Mouse (Mus musculus): ENCODE measurements around the gene Olfr635. TPM values are rescaled to one million over a fixed set of nuclear protein-coding genes. Genes with fewer than 3 reads are reported as not detected.
"Not testable (repeated sequence)": the region's sequence is repeated elsewhere in the genome, so short reads cannot be mapped to it uniquely, and the experiment has no call there.

The Olfr635 gene
- under 1 TPM; 0.05 to 0.07 TPM for total RNA-seq (2021)

GRCm38 (mm10) chr7:103970852-103971251, at the start of gene Olfr635:
Gene Olfr635, plus strand, starts transcription at chr7:103971152.
- no peak for DNase-seq (ENCODE audit: extremely low spot score in 1 of 2, low spot score in 1 of 2)

- DNase-seq (ENCODE audit: extremely low spot score in 1 of 2, low spot score in 1 of 2), result no peak
These were observed 42.4 kb upstream of the Olfr635 start, which contains the start of gene Olfr631 for GRCm38 (mm10) chr7:103928525-103928924. Gene Olfr631, plus strand, starts transcription at chr7:103928825.

GRCm38 (mm10) chr7:103934264-103934663, 36.7 kb upstream of the Olfr635 start, which contains the start of gene Olfr632:
Gene Olfr632, plus strand, starts transcription at chr7:103934347.
- no peak for DNase-seq (ENCODE audit: extremely low spot score in 1 of 2, low spot score in 1 of 2)

DNA sequence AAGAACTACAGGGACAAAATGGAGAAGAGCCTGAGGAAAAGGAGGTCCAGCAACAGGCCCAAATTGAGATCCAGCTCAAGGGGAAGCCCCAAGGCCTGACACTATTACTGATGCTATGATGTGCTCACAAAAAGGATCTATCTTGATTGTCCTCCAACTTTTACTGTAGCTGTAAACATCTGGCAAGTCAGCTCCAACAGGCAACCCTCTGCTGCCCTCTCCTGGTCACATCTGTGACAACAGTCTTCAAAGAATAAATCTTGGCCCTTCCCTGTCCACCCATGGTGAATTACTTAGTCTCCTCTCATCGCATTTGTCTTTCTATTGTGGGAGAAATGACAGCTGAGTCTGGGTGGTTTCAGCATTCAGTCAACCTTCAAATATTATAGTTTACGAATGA, 28.2 kb upstream of the Olfr635 start:
- peak in 1 of 2 experiments; percentile 27 for DNase-seq (ENCODE audit: extremely low spot score in 1 of 2, low spot score in 1 of 2)

DNA sequence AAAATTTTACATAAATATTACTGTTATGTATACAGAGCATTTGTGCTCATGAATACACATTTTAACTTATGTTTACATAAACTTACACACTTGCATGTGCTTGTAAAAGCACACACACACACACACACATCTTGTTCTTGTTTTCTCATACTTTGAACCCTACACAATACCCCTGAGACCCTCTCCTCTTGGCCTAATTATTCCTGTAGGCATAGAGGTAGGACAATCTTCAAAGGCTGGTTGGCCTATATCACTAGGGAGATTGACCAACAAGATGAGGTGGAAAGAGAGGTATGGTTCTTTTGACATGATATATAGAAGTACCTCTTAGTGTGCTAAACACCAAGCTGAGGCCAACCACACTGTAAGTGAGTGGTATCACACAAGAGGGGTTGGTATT, 26.8 kb upstream of the Olfr635 start, which contains the start of gene Olfr633:
Gene Olfr633 (plus strand): TSS at position 301 of the 400 bp plus-strand sequence.
- no peak for DNase-seq (ENCODE audit: extremely low spot score in 1 of 2, low spot score in 1 of 2)

- DNase-seq (ENCODE audit: extremely low spot score in 1 of 2, low spot score in 1 of 2), result not testable (repeated sequence)
These were observed 4.1 kb upstream of the Olfr635 start for GRCm38 (mm10) chr7:103966873-103967272.

GRCm38 (mm10) chr7:103971782-103972181, 830 bp downstream of the Olfr635 start:
- DNase-seq (ENCODE audit: extremely low spot score in 1 of 2, low spot score in 1 of 2), result no peak

DNA sequence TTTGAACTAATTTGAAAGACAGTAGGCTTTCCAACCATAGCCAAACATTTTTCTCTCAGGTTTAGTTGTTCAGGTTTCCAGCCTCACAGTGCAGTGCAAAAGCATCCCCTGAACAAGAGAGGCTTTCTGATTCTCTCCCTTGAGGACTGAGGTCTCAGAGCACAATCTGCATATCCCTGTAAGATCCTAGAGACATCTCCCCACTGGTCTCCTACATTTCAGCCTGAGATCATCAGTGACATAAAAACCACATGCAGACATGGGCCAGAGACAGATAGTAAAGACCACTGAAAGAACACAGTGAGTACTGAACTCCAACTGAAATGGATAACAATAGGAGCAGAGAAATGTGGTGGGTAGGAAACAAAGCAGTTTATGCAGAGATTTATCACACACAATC, 27.5 kb downstream of the Olfr635 start, which contains the start of gene Olfr638:
Gene Olfr638 (plus strand): TSS at position 301 of the 400 bp plus-strand sequence.
- DNase-seq (ENCODE audit: extremely low spot score in 1 of 2, low spot score in 1 of 2), result no peak

- DNase-seq (ENCODE audit: extremely low spot score in 1 of 2, low spot score in 1 of 2), result no peak
These were observed 28.2 kb downstream of the Olfr635 start for GRCm38 (mm10) chr7:103999124-103999523.

DNA sequence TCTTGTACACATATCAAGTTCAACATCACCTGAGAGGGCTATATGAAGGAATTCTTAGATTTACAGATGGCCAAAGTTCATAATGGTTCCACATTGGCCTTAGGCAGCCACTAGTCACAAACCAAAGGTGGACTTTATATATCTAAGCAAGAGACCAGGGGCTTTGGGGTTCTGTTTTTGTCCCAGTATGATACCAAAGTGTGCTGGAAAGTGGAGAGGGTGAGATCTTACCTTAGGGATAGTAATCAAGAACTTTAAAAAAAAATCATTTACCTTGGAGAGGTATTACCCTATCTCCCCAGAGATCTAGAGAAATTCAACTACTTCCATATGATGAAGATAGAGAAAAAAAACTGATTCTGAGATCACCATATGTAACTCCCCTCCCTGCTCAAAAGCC, 46.3 kb downstream of the Olfr635 start, which contains the start of gene Olfr639:
Gene Olfr639 (minus strand): TSS at position 101 of the 400 bp plus-strand sequence.
- no peak for DNase-seq (ENCODE audit: extremely low spot score in 1 of 2, low spot score in 1 of 2)

- DNase-seq (ENCODE audit: extremely low spot score in 1 of 2, low spot score in 1 of 2), result no peak
These were observed 48.0 kb downstream of the Olfr635 start for GRCm38 (mm10) chr7:104018953-104019352.

- DNase-seq (ENCODE audit: extremely low spot score in 1 of 2, low spot score in 1 of 2), result no peak
These were observed 50.7 kb downstream of the Olfr635 start for GRCm38 (mm10) chr7:104021651-104022050.

DNA sequence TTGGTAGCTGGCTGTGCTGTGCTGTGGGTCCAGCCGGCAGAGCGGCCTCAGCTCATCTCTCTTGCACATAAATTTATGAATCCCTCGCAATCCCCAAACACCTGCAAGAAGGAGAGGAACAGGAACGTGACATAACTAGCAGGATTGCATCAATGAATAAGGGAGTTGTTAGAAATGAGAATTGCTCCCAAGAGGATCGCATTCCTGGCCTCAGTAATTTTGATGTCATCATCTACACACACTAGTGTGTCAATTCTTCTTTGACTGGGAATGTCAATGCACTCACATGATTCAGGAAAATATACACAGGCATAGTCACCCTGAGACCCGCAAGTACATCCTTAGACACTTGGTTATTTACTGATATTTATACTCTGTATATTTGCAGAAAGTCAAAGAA, 54.5 kb downstream of the Olfr635 start, which contains the start of gene Olfr640:
Gene Olfr640 (minus strand): TSS at position 101 of the 400 bp plus-strand sequence.
- no peak for DNase-seq (ENCODE audit: extremely low spot score in 1 of 2, low spot score in 1 of 2)

GRCm38 (mm10) chr7:104026978-104027377, 56.0 kb downstream of the Olfr635 start:
- no peak for DNase-seq (ENCODE audit: extremely low spot score in 1 of 2, low spot score in 1 of 2)

DNA sequence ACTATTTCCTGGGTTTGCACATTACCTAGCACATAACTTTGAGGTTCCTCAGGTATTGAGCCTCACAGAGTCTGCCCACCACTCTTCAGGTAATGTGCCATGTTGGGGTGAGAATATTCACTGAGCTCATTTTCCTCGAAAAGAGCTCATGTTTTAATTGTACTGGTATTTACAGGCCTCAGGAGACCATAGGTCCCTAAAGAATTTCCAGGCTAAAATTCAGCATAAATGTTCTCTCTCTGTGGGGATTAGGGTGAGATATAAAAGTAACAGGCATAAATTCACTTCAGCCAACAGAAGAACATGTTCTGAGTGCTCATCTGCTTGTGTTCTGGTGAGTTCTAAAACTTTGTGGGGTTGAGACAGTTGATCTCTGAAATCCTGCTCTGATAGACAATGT, 64.2 kb downstream of the Olfr635 start, which contains the start of gene Olfr641:
Gene Olfr641 (plus strand): TSS at position 301 of the 400 bp plus-strand sequence.
- DNase-seq (ENCODE audit: extremely low spot score in 1 of 2, low spot score in 1 of 2), result no peak

Other genes starting within 250 kb of the Olfr635 start
- gene Olfr628, start 240.8 kb upstream of the Olfr635 start, total RNA-seq (2021), result not detected
- not detected for gene Olfr629, start 226.2 kb upstream of the Olfr635 start, total RNA-seq (2021)
- not detected for gene Olfr630, start 213.8 kb upstream of the Olfr635 start, total RNA-seq (2021)
- gene Olfr69, start 199.6 kb upstream of the Olfr635 start, total RNA-seq (2021), result not detected
- gene Olfr68, start 191.5 kb upstream of the Olfr635 start, total RNA-seq (2021), result not detected
- gene Olfr67, start 179.3 kb upstream of the Olfr635 start, total RNA-seq (2021), result not detected
- 10 to 100 TPM; 73.9 to 75.8 TPM for gene Hbb-bt, start 157.2 kb upstream of the Olfr635 start, total RNA-seq (2021)
- 100 to 1,000 TPM; 561 to 593 TPM for gene Hbb-bs, start 143.1 kb upstream of the Olfr635 start, total RNA-seq (2021)
- gene Hbb-bh2, start 130.6 kb upstream of the Olfr635 start, total RNA-seq (2021), result not detected
- gene Hbb-bh1, start 128.0 kb upstream of the Olfr635 start, total RNA-seq (2021), result not detected
- gene Hbb-y, start 117.9 kb upstream of the Olfr635 start, total RNA-seq (2021), result not detected
- not detected for gene Olfr66, start 84.9 kb upstream of the Olfr635 start, total RNA-seq (2021)
- not detected for gene Olfr64, start 76.7 kb upstream of the Olfr635 start, total RNA-seq (2021)
- gene Olfr65, start 67.7 kb upstream of the Olfr635 start, total RNA-seq (2021), result not detected
- gene Olfr631, start 42.3 kb upstream of the Olfr635 start, total RNA-seq (2021), result not detected
- gene Olfr632, start 36.8 kb upstream of the Olfr635 start, total RNA-seq (2021), result not detected
- gene Olfr633, start 26.7 kb upstream of the Olfr635 start, total RNA-seq (2021), result not detected
- gene Olfr638, start 27.6 kb downstream of the Olfr635 start, total RNA-seq (2021), result not detected
- gene Olfr639, start 46.2 kb downstream of the Olfr635 start, total RNA-seq (2021), result under 1 TPM; 0.05 to 0.16 TPM
- not detected for gene Olfr640, start 54.4 kb downstream of the Olfr635 start, total RNA-seq (2021)
- gene Olfr641, start 64.3 kb downstream of the Olfr635 start, total RNA-seq (2021), result not detected
- not detected for gene Olfr642, start 81.5 kb downstream of the Olfr635 start, total RNA-seq (2021)
- gene 4930516K23Rik, start 90.3 kb downstream of the Olfr635 start, total RNA-seq (2021), result not detected
- gene Olfr644, start 100.7 kb downstream of the Olfr635 start, total RNA-seq (2021), result not detected
- not detected for gene Olfr645, start 114.3 kb downstream of the Olfr635 start, total RNA-seq (2021)
- not detected for gene Olfr646, start 133.7 kb downstream of the Olfr635 start, total RNA-seq (2021)
- not detected for gene Ubqln5, start 158.7 kb downstream of the Olfr635 start, total RNA-seq (2021)
- gene Olfr643, start 166.3 kb downstream of the Olfr635 start, total RNA-seq (2021), result not detected
- gene Ubqln3, start 172.1 kb downstream of the Olfr635 start, total RNA-seq (2021), result not detected
- gene Ubqlnl, start 179.4 kb downstream of the Olfr635 start, total RNA-seq (2021), result not detected
- gene Olfm5, start 193.7 kb downstream of the Olfr635 start, total RNA-seq (2021), result not detected
- gene Olfr648, start 212.2 kb downstream of the Olfr635 start, total RNA-seq (2021), result under 1 TPM; 0.10 to 0.23 TPM
- not detected for gene Olfr649, start 224.8 kb downstream of the Olfr635 start, total RNA-seq (2021)
- under 1 TPM; 0.30 to 0.59 TPM for gene Trim6, start 247.6 kb downstream of the Olfr635 start, total RNA-seq (2021)

Measured in layer of hippocampus, postnatal 25 days (tissue).